Mouse (Mus musculus) natural killer cell, adult 2 months (primary cell): ENCODE measurements around the gene Rin1.
A peak's percentile ranks its signal among the peaks of the same experiment; 100 is the strongest.
"Not testable (repeated sequence)": the region's sequence is repeated elsewhere in the genome, so short reads cannot be mapped to it uniquely, and the experiment has no call there.

Experiments used
- DNase-seq, 2 experiments: peaks; one replicate each; pipeline ENCODE4 v3.0.0; 2022; ENCODE audit warnings: low spot score in 2 of 2

Rin1 gene

GRCm38 (mm10) chr19:5068570-5069234 lies 18.4 kb downstream of the Rin1 start:
- DNase-seq = no peak

GRCm38 (mm10) chr19:5069486-5069885 lies 19.2 kb downstream of the Rin1 start:
- no peak for DNase-seq

GRCm38 (mm10) chr19:5069978-5070377 lies 19.7 kb downstream of the Rin1 start:
- DNase-seq = no peak

GRCm38 (mm10) chr19:5071077-5071476 lies 20.8 kb downstream of the Rin1 start:
- no peak for DNase-seq

GRCm38 (mm10) chr19:5071545-5072369 lies 21.5 kb downstream of the Rin1 start:
- DNase-seq = peak; percentile 42 to 68

- DNase-seq = no peak
Observed at GRCm38 (mm10) chr19:5072389-5073019, 22.2 kb downstream of the Rin1 start.

GRCm38 (mm10) chr19:5073028-5073427 lies 22.7 kb downstream of the Rin1 start:
- DNase-seq = peak in 1 of 2 experiments; percentile 34

- DNase-seq = no peak
Observed at GRCm38 (mm10) chr19:5073518-5073917, 23.2 kb downstream of the Rin1 start.

GRCm38 (mm10) chr19:5079279-5079678 lies 29.0 kb downstream of the Rin1 start:
- no peak for DNase-seq

GRCm38 (mm10) chr19:5082005-5082404 lies 31.7 kb downstream of the Rin1 start:
- DNase-seq = no peak

- DNase-seq = no peak
Observed at GRCm38 (mm10) chr19:5082596-5082995, 32.3 kb downstream of the Rin1 start.

GRCm38 (mm10) chr19:5083961-5084833 lies 33.9 kb downstream of the Rin1 start:
- DNase-seq = peak; percentile 42 to 60

GRCm38 (mm10) chr19:5084834-5085144 lies 34.5 kb downstream of the Rin1 start:
- DNase-seq = peak in 1 of 2 experiments; percentile 32

- peak; percentile 31 to 35 for DNase-seq
Observed at GRCm38 (mm10) chr19:5085145-5085863, 35.0 kb downstream of the Rin1 start, which contains the start of gene Tmem151a. Gene Tmem151a (minus strand): TSS chr19:5085531.

- not testable (repeated sequence) for DNase-seq
Observed at GRCm38 (mm10) chr19:5086533-5086932, 36.3 kb downstream of the Rin1 start.

GRCm38 (mm10) chr19:5087884-5088728 lies 37.8 kb downstream of the Rin1 start, which contains the start of gene Yif1a:
Gene Yif1a (plus strand): TSS chr19:5088538.
- peak; percentile 94 for DNase-seq

- no peak for DNase-seq
Observed at GRCm38 (mm10) chr19:5089324-5089723, 39.0 kb downstream of the Rin1 start.

GRCm38 (mm10) chr19:5092083-5092482 lies 41.8 kb downstream of the Rin1 start:
- no peak for DNase-seq

GRCm38 (mm10) chr19:5093481-5094242 lies 43.4 kb downstream of the Rin1 start:
- DNase-seq = no peak
